Mouse (Mus musculus): ENCODE data around the gene Thsd7b. TPM values are rescaled to one million over a fixed set of nuclear protein-coding genes. Genes with fewer than 3 reads are reported as not detected.
A peak's percentile ranks its signal among the peaks of the same experiment; 100 is the strongest.
"Not testable (repeated sequence)": the region's sequence is repeated elsewhere in the genome, so short reads cannot be mapped to it uniquely, and the experiment has no call there.

Gene Thsd7b
- total and polyA plus RNA-seq, 2 experiments from 2014 or later = 8.0 to 19.9 TPM

- no peak overlapping the region for H3K4me2 ChIP-seq (ENCODE audit: low read depth)
- ATAC-seq = peak; percentile 83
- H3K36me3 ChIP-seq (ENCODE audit: insufficient read depth) = no peaks in the 10 kb centered on the region
- H3K27me3 ChIP-seq (ENCODE audit: insufficient read depth, low read length) = no peaks in the 10 kb centered on the region
- TF ChIP-seq CTCF (IDR thresholded peaks at IDR 0.05; ENCODE audit: low read depth) = peak; percentile 87
- H3K9me3 ChIP-seq (ENCODE audit: low read length) = no peaks in the 10 kb centered on the region
- 47% methylated on average over 6 of the region's 6 CpGs for WGBS
- H3K27ac ChIP-seq (ENCODE audit: low read depth, low read length) = no peak overlapping the region
- H3K9ac ChIP-seq = no peak overlapping the region
- peak; percentile 84 for DNase-seq
- H3K4me1 ChIP-seq (ENCODE audit: insufficient read depth) = no peaks in the 10 kb centered on the region
- H3K4me3 ChIP-seq (ENCODE audit: low read depth, low read length) = no peak overlapping the region
Measured at GRCm38 (mm10) chr1:130192190-130193028, 919.3 kb downstream of the Thsd7b start.

DNA sequence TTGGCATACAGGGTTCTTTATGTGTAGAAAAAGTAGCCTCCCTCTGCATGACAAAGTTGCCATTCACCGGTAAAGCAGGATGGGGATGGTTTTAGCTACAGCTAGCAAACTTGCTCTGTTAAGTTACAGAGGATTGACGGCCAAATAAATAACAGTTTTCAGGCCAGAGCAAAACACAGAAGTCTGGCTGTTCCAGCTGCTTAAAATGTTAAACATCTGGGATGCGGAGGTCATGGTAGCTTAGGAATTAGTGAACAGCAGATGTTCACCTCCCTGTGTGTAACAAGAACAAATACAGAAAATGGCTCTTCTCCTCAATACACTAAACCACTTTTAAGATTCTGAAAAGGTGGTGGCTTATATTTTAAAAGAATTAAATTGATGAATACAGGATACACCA is 944.3 kb downstream of the Thsd7b start:
- H3K4me2 ChIP-seq (ENCODE audit: low read depth) = no peak overlapping the region
- no peaks in the 10 kb centered on the region for H3K27me3 ChIP-seq (ENCODE audit: insufficient read depth, low read length)
- TF ChIP-seq CTCF (IDR thresholded peaks at IDR 0.05; ENCODE audit: low read depth) = no peak
- no peaks in the 10 kb centered on the region for H3K36me3 ChIP-seq (ENCODE audit: insufficient read depth)
- ATAC-seq (no peak), DNase-seq (no peak)
- no peak overlapping the region for H3K4me3 ChIP-seq (ENCODE audit: low read depth, low read length)
- H3K9ac ChIP-seq = no peak overlapping the region
- no peak overlapping the region for H3K27ac ChIP-seq (ENCODE audit: low read depth, low read length)
- H3K9me3 ChIP-seq (ENCODE audit: low read length) = no peaks in the 10 kb centered on the region
- 80% methylated on average over 3 of the region's 3 CpGs for WGBS
- H3K4me1 ChIP-seq (ENCODE audit: insufficient read depth) = no peaks in the 10 kb centered on the region

DNA sequence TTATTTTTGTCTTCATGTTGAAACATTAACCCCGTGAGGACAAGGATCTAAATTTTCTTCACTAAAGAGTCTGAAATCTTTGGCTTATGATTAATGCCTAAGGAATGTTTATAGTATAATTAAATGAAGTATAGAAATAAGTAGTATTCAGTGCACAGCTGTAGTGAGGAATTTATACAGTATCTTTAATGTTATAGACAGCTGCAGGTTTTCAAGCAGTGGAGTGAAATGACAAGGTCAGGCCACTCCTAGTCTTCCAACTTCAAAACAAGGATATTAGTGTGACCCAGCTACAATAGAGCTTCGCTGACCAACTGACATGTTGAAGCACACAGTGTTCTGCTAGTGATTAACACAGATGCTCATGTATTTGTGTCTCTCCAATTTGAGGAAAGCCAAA is 949.8 kb downstream of the Thsd7b start:
- H3K4me2 ChIP-seq (ENCODE audit: low read depth) = no peak overlapping the region
- 82% methylated on average over 2 of the region's 2 CpGs for WGBS
- no peak overlapping the region for H3K27ac ChIP-seq (ENCODE audit: low read depth, low read length)
- H3K9ac ChIP-seq = no peak overlapping the region
- H3K4me1 ChIP-seq (ENCODE audit: insufficient read depth) = no peaks in the 10 kb centered on the region
- ATAC-seq (no peak), DNase-seq (no peak)
- TF ChIP-seq CTCF (IDR thresholded peaks at IDR 0.05; ENCODE audit: low read depth) = no peak
- no peaks in the 10 kb centered on the region for H3K27me3 ChIP-seq (ENCODE audit: insufficient read depth, low read length)
- H3K9me3 ChIP-seq (ENCODE audit: low read length) = no peaks in the 10 kb centered on the region
- H3K36me3 ChIP-seq (ENCODE audit: insufficient read depth) = no peaks in the 10 kb centered on the region
- H3K4me3 ChIP-seq (ENCODE audit: low read depth, low read length) = no peak overlapping the region

DNA sequence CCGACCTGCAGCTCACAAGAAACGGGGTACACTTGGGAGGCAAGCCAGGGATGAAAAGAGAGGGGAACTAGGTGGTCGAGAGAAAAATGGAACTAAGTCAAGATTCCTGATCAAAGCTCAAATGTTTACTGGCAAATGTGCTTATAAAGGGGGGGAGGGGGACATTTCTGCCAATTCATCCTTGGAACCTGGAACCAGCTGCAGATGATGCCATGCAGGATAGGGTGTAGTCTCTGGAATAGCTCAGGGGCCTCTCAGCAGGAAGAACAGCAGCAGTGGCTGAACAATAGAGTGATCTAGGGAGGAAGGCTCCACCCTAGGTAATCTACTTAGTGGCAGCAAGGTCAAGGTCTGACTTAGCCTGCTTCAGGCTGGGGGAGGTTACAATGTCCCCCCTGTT is 972.5 kb downstream of the Thsd7b start:
- Histone ChIP-seq H3K4me3 (ENCODE audit: low read depth, low read length) (no peak overlapping the region), H3K36me3 (ENCODE audit: insufficient read depth) (no peaks in the 10 kb centered on the region), H3K27me3 (ENCODE audit: insufficient read depth, low read length) (no peaks in the 10 kb centered on the region), H3K4me1 (ENCODE audit: insufficient read depth) (no peaks in the 10 kb centered on the region), H3K27ac (ENCODE audit: low read depth, low read length) (no peak overlapping the region), H3K9me3 (ENCODE audit: low read length) (no peaks in the 10 kb centered on the region), H3K4me2 (ENCODE audit: low read depth) (no peak overlapping the region), H3K9ac (no peak overlapping the region)
- DNase-seq (no peak), ATAC-seq (no peak)
- no peak for TF ChIP-seq CTCF (IDR thresholded peaks at IDR 0.05; ENCODE audit: low read depth)
- 60% methylated on average over 3 of the region's 3 CpGs for WGBS

DNA sequence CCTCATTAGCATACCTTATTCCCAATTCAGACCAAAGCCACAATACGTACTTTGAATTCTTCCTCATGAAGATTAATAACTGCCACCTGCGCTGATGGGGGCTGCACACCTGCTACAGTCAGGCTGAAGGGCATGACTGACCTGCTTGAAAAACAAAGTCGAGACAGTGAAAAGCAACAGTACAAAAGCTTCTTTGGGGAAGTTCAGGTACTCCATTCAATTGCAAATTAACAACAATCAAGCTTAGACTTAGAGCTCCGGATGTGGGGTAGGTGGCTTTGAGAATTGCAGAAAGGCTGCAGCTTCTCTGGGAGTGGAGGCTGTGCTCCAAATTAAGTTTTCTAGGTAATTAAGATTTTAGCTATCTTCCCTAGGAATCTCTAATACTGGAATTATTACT is 973.2 kb downstream of the Thsd7b start:
- not testable (repeated sequence) for ATAC-seq; H3K4me2 ChIP-seq (ENCODE audit: low read depth); DNase-seq; H3K4me3 ChIP-seq (ENCODE audit: low read depth, low read length); H3K9ac ChIP-seq; H3K4me1 ChIP-seq (ENCODE audit: insufficient read depth); H3K9me3 ChIP-seq (ENCODE audit: low read length); H3K27ac ChIP-seq (ENCODE audit: low read depth, low read length); H3K27me3 ChIP-seq (ENCODE audit: insufficient read depth, low read length); H3K36me3 ChIP-seq (ENCODE audit: insufficient read depth)
- WGBS = 66% methylated on average over 4 of the region's 4 CpGs

GRCm38 (mm10) chr1:130246930-130247329 is 973.8 kb downstream of the Thsd7b start:
- DNase-seq; H3K27me3 ChIP-seq (ENCODE audit: insufficient read depth, low read length); H3K36me3 ChIP-seq (ENCODE audit: insufficient read depth); H3K9ac ChIP-seq; H3K4me3 ChIP-seq (ENCODE audit: low read depth, low read length); H3K4me1 ChIP-seq (ENCODE audit: insufficient read depth); H3K4me2 ChIP-seq (ENCODE audit: low read depth); ATAC-seq; H3K27ac ChIP-seq (ENCODE audit: low read depth, low read length); H3K9me3 ChIP-seq (ENCODE audit: low read length): not testable (repeated sequence)
- WGBS = 90% methylated on average over 4 of the region's 4 CpGs

- no peak overlapping the region for H3K27ac ChIP-seq (ENCODE audit: low read depth, low read length)
- no peaks in the 10 kb centered on the region for H3K4me1 ChIP-seq (ENCODE audit: insufficient read depth)
- H3K4me3 ChIP-seq (ENCODE audit: low read depth, low read length) = no peak overlapping the region
- WGBS = 40% methylated on average over 6 of the region's 6 CpGs
- no peaks in the 10 kb centered on the region for H3K9me3 ChIP-seq (ENCODE audit: low read length)
- TF ChIP-seq CTCF (IDR thresholded peaks at IDR 0.05; ENCODE audit: low read depth) = no peak
- no peaks in the 10 kb centered on the region for H3K27me3 ChIP-seq (ENCODE audit: insufficient read depth, low read length)
- H3K9ac ChIP-seq = no peak overlapping the region
- no peak overlapping the region for H3K4me2 ChIP-seq (ENCODE audit: low read depth)
- no peaks in the 10 kb centered on the region for H3K36me3 ChIP-seq (ENCODE audit: insufficient read depth)
- DNase-seq (no peak), ATAC-seq (no peak)
Measured at GRCm38 (mm10) chr1:130262046-130262445, 988.9 kb downstream of the Thsd7b start.

Measured in forebrain, postnatal 0 days (tissue).